Mouse (Mus musculus) adrenal gland, adult 2 months (tissue): ENCODE data around the gene Dnmt3b. TPM values are rescaled to one million over a fixed set of nuclear protein-coding genes. Genes with fewer than 3 reads are reported as not detected.
"Not testable (repeated sequence)": the region's sequence is repeated elsewhere in the genome, so short reads cannot be mapped to it uniquely, and the experiment has no call there.

ENCODE experiments used
- DNase-seq: peaks from one replicate; pipeline ENCODE4 v3.0.0; 2021
- polyA plus RNA-seq: library from polyadenylated mRNA; depleted of rRNA; stranded (reverse); fragments of >200 nt; gene quantifications from 2 replicates; pipeline ENCODE4 v1.2.3, GENCODE M21; 2012
- total RNA-seq, 2 experiments: library from RNA; stranded (reverse); gene quantifications; 2 replicates each; pipeline ENCODE4 v1.2.3; 2021

Gene Dnmt3b
- total and polyA plus RNA-seq, 3 experiments, result 1.4 to 1.9 (median 1.7) TPM

DNA sequence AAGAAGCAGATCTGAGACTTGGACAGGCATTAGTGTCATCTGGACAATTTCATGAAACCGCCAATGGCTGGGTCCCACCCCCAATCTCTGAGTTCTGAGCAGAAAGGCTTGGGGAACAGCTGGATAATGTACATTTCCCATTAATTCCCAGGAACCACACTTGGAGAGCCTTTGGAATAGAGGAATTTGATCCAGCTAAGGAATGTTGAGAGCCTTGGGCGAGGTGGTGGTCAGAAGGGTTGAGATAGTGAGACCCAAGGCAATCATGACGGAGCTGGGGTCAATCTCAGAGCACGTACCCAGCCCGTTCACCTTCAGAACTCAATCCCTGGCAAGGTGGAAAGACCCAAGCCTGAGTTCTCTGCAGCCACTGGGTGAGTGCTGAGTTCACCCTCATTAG lies 16.0 kb upstream of the Dnmt3b start:
- no peak for DNase-seq

DNA sequence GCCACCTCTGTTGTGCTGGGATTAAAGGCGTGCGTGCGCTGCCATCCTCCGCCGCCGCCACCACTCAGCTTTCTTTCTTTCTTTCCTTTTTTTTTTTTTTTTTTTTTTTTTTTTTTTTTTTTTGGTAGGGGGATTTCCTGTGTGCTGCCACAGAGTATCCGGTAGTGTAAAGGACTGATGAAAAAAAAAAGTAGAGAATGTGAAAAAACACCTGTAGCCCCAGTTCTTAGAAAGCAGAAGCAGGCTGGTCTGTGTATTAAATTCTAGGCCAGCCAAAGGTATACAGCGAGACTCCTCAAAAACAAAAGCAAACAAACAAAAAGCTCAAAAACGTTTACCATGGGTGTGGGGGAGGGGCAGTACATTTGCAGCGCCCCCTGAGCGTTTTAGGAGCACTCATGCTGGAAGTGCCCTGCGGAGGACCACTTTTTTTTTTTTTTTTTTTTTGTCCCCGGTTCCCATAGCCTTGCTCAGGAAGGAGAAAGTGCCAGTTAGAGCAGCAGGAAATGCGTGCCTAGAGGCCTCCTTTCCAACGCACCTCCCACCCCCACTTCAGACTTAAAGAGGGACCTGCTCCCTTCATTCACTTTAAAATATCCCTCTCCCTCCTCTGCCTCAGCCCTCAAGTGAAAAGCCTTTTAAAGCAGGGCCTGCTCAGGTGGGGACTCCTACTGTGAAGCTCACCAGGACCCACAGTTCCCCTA lies 10.1 kb upstream of the Dnmt3b start:
- no peak for DNase-seq

DNA sequence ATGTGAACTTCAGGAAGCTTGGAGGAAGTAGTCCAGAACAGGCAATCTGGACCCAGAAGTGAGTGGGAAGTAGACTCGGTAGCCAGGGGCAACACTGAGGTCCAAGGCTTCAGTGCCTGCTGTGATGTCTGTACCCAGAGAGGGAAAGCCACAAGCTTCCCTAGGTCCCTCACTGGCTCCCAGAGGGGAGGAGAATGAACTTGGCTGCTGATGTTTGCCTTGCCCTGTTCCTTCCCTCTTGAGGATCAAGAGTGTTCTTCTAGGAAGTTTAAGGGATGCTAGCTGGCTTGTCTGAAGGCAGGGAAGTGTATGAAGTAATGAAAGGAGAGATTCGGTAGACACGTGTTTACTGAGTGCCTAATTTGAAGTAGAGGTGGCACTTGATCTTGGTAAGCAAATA lies 6.8 kb upstream of the Dnmt3b start:
- DNase-seq, result no peak

DNA sequence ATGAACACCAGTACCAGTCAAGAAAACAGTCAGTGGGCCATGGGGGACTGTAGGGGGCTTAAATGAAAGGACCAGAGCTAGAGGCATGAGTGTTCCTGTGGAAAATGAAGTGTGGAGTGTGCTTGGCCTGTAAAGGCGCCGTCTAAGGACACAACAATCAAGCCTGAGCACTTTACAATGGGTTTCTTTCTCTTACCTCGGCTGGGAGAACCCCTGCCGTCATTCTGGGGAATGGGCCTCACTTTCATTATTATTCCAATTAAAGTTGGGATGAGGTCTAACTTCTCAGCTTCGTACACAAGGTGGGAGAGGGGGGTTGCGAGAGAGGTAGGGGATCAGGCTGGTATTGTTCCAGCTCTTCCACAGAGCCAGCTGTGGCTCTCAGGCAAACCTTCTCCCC lies 6.3 kb upstream of the Dnmt3b start:
- DNase-seq, result no peak

DNA sequence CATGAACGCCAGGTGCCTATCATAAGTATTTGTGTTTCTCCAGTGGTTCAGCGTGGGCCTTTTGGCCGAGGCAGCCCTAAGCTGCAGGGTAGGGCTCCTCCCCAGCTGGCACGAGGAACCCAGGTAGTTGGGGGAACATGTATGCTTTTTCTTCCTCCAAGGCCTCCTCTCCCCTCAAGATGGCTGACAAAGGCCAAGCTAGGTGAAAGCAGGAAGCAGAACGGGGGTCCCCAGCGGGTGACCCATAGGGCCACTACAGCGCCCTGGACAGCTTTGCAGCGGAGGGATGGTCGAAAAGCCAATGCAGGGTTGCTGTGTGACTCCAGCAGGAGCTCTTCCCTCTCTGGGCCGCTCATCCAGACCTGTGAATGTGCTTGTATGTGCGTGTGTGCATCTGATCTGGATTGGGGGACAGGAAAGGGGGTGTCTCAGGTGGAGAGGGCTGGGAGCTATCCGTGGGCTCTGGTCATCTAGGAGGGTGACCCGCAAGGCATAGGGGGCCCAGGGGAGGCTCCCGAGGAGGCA lies 415 bp upstream of the Dnmt3b start:
- DNase-seq, result no peak

DNA sequence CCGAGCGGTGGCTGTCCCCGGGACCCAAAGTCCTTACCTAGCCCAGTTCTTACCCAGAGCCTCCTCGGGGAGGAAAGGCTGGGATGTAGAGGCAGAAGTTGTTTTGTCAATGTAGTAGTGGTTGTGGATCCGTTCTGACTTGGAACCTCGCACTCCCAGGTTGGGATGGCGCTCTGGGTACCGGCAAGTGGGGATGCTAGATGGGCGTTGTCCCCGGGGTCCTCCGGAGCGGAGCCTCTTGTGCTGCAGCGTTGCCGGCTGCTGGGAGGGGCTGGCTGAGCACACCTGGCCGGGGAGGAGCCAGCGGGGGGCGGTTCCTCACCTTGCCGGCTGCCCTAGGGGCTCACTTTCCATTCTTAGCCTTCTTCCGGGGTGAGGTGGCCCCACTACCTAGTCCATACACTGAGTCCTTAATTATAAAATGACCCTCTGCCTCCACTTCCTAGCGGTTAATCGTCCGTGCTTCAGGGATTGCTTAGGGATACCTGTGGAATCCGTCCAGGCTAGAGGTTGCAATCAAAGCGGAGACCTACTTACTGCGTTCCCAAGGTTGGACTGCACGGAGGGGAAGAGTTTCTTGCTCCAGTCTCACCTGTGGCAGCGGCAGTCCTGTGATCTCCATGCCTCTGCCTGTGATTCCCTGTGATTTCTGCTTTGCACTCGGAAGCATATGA lies 901 bp downstream of the Dnmt3b start:
- DNase-seq, result no peak

DNA sequence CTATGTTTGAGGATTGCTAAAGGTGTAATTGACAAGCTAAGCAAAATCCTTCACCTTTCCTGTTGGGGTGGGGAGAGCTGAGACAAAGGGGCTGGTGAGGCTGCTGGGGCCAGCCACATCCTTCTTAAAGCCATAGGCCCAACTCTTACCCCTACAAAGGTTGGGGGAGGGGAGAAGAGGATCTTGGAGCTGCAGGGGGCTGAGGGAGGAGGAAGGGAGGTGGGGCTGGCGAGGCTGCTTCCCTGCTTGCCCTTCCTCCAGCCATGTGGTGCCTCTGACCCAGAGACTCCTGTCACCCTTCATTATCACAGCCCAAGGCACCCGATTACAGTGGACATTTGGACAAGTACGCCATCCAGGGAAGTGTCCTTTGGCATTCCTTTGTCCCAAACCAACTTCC lies 2.4 kb downstream of the Dnmt3b start:
- no peak for DNase-seq

DNA sequence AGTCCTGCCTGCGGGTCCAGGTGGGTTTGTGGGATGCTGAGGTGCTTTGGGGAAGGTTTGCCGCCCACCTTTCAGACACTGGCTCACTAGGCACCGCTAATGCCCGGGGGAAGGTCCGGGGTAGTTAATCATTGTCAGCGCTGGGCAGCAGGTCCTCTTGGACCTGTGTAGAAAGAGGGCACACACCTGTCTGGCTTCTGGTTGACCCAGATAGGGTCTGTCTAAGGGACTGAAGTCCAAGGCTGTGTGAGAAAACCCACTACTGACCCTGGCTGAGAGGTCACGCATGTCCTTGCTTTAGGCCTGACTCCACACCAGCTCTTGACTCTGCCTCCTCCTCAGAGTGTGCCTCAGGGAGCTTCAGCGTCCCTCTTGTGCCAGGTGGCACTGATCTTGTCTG lies 8.4 kb downstream of the Dnmt3b start:
- DNase-seq, result not testable (repeated sequence)

DNA sequence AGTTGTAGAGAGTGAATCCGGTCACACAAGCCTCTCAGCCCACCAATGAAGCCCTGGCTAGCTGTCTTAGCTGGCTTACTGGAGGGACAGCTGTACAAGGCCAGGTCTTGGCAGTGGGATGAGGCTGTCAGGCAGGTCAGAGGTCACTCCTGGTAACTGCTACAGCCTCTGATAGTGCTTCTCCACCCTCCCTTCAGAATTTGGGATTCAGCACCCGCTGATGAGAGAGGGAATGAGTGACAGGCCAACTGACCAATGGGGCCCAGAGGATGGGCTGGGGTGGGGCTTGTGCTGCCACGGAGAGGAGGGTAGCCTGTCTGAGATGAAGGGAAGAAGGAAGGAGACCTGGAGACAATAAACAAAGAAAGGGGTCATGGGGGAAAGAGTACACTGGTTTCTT lies 11.4 kb downstream of the Dnmt3b start:
- DNase-seq, result no peak

DNA sequence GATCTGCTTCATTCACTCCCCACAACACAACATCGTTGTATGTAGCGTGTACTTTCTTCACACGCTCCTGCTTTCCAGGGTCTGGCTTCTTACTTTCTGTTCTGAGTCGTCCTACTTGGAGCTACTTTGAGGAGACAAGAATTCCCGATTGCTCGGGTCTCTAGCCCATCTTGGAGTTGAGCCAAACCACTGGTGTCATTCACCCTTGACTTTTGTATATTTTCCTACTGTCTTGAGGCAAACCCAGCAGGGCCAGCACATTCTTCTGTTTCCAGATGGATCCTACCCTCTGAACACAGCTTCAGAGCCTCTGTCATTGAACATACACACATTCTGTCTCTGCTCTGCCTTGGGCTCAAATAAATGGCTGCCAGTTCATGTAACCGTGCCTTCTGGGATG lies 16.2 kb downstream of the Dnmt3b start:
- DNase-seq, result no peak

DNA sequence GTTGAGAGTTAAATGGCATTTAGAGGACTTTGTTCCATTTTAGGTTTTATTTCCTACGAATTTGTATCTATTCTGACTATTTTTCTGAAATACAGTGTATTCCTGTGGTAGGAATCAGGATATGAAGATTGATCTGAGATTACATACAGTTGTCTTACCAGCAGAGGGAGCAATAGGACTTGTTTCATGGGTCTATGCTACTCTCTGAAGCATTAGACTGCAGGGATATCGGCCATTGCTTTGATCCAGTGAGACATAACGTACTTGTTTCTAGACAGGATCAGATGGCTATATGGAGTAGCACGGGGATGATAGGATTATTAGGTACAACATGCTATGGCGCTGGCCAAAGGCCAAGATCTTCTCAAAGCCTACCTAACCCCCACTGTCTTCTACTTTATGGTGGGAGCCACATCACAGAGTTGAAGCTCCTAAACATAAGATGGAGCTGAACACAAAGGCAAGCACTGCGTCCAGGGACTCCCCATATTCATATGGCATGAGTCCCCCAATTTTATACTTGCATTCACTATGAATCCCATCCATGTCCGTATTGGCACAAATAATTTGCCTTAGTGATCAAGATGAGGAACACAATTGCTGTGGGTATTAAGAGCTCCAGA lies 19.6 kb downstream of the Dnmt3b start:
- peak; percentile 13 for DNase-seq

DNA sequence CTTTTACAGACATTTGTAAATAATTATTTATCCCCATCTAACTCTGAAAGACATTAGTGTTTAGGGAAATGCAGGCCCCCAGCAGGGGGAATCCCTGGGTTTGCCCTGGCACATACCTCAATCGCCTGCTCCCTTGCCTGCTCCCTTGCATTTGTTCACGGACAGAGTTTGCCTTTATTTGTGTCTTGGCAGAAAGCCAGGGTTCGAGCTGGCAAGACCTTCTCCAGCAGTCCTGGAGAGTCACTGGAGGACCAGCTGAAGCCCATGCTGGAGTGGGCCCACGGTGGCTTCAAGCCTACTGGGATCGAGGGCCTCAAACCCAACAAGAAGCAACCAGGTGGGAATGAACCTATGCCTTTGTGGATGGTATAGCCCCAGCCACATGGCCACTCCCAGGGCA lies 20.9 kb downstream of the Dnmt3b start:
- peak; percentile 35 for DNase-seq

DNA sequence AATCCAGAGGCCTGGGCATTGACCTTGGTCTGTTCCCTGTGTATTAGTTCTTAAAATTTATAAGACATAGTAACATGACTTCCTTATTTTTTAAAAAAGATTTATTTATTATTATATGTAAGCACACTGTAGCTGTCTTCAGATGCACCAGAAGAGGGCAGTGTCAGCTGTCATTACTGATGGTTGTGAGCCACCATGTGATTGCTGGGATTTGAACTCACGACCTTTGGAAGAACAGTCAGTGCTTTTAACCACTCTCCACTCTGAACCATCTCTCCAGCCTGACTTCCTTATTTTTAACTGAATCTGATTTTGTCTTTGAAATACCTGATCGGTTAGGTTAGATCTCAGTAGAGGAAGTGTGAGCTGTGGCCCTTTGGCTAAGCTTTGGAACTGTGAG lies 23.4 kb downstream of the Dnmt3b start:
- DNase-seq, result no peak

DNA sequence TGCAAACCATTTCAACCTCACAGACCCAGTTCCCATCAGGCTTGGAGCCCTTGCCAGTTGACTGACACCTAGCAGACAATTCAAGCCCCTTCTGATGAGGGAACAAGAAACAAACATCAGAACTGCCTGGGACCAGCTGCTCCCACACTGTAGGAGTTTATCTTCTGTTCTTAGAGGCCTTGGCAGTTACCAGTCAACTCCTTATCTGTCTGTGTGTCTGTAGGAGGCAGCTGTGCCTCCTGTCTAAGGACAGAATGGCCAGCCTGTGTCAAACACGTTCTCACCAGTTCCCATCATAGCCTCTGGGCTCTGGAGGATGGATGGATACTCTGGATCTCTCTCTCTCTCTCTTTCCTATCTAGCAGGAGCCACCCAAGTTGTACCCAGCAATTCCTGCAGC lies 26.1 kb downstream of the Dnmt3b start:
- not testable (repeated sequence) for DNase-seq

DNA sequence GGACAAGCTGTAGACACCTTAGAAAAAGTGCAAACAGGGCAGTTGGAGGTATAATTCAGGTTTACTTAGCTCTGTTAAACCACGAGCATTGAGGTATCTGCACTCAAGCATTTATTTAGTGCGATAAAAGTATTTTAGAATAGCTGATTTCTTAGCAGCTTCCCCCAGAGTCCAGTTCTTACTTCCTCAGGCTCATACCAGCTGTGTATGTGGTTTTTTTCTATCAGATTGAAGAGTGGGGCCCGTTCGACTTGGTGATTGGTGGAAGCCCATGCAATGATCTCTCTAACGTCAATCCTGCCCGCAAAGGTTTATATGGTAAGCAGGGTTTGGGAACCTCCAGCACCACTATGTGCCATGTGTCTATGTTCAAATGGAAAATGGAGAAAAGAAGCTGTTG lies 27.7 kb downstream of the Dnmt3b start:
- DNase-seq, result no peak

DNA sequence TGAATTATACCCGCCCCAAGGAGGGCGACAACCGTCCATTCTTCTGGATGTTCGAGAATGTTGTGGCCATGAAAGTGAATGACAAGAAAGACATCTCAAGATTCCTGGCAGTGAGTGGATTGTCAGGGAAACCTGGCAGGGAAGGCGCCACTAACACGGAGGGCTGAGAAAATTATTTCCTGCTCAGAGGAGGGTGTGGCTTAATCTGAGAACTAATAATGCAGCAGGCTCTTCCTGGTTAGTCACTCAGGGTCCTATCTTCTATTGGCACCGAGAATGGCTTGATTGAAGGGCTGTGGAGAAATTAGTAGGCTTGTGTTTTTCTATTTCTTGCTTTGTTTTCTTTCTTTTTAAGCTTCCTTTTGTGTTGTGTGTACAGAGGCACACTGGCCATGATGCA lies 28.3 kb downstream of the Dnmt3b start:
- DNase-seq, result no peak

DNA sequence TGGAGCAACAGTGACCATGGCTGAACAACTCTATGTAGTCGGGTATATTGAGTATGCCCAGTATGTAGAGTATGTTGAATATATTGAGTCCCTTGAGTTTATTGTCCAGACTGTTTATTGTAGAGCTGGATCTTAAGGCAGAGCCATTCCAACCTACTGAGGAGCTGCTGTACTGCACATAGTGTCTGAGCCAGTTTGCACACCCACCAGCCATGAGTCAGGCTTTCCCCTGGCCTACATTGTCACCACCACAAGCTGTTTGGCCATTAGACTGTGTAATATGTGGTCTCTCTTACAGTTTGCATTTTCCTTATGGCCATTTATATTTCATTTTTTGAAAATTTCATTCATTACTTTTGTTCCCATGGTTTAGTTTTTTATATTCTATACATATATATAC lies 30.7 kb downstream of the Dnmt3b start:
- DNase-seq, result no peak

DNA sequence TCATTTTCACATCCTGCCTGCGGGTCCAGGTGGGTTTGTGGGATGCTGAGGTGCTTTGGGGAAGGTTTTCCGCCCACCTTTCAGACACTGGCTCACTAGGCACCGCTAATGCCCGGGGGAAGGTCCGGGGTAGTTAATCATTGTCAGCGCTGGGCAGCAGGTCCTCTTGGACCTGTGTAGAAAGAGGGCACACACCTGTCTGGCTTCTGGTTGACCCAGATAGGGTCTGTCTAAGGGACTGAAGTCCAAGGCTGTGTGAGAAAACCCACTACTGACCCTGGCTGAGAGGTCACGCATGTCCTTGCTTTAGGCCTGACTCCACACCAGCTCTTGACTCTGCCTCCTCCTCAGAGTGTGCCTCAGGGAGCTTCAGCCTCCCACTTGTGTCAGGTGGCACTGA lies 44.2 kb downstream of the Dnmt3b start:
- DNase-seq, result not testable (repeated sequence)

DNA sequence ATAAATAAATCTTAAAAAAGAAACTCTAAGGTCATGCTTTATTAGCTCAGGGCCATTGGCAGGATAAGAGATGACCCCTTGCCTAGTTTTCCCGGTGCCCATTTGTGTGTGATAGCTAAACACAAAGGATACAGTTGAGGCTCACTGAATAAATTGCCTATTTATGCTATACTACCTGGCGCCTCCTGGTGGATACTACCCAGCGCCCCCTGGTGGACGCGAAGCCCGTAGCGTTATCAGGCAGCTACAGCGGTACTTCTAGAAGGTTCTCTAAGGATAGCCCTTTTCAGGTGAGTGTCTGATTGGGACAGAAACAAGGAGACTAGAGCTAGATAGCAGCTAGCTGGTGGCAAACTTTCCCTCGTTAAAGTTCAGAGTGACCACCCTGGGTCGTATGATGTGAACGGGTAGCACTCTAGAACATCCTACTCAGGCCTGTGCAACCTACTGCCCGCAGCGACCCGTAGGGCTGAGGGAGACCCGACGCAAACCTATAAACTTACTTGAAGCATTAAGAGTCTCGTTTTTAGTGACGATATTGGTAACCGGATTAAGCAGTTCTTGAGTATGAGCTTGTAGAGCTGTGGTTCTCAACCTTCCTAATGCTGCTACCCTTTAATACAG lies 45.3 kb downstream of the Dnmt3b start:
- peak; percentile 54 for DNase-seq

DNA sequence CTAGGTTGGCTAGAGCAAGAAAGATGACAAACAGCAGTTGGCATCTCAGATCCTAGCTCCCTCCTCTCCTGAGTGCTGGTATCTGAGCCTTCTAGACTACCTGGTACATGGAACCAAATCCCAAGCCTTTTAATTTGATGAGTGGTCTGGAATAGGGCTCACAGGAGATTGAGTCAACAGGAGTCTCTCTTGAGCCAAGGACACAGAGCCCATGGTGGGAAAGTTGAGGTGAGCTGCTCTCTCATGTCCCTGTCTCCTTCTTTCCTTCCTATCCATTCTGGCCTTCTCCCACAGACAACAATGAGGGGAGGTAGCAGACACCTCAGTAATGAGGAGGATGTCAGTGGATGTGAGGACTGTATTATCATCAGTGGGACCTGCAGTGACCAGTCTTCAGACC lies 47.1 kb downstream of the Dnmt3b start, which contains the start of gene Dnmt3c:
TSS of gene Dnmt3c (plus strand) at position 301 of the 400 bp plus-strand sequence.
- DNase-seq, result no peak

DNA sequence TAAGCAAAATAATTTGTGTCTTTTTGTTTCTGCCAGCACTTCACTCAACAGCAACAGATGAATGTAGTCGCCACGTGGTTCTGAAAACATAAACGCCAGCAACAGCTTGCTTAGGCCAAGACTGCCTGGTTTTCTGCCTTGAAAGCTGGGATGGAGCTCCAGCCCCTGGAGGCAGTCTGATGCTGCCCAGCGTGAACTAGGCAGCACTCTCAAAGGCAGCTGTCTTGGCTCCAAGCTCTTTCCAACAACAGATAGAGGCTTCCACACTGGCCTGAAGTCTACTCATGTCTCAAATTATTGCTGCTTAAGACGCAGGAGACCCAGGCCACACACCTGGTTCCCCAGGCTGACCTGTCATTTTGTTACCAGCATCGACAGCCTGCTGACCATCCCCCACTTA lies 54.1 kb downstream of the Dnmt3b start:
- no peak for DNase-seq

DNA sequence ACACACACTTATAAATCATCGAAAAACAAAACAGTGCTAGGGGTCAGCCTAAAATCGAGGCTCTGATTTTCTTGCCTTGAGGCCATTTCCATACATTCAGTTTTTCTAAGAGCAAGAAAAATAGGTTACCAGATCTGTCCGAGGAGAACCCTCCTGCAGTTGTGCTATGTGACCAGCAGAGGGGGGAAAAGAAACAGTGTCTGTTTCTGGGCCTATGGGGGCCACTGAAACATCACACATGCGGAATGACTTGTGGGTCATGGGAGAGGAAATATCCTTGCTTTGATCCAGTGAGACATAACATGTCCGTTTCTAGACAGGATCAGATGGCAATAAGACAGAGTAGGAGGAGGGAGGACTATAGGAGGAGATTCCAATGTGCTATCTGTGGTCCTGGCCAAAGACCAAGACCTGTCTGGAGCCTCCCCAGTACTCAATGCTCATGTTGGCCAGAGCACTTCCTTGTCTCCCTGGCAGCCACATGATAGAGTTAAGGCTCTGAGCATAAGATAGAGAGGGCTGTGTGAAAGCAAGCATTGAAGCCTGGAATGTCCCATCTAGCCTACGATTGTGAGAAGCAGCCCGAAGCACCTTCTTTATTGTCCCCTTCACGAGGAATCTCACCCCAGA lies 61.6 kb downstream of the Dnmt3b start:
- DNase-seq, result peak; percentile 12
